Mouse (Mus musculus): ENCODE measurements around the gene Trarg1. TPM values are rescaled to one million over a fixed set of nuclear protein-coding genes. Genes with fewer than 3 reads are reported as not detected.
A peak's percentile ranks its signal among the peaks of the same experiment; 100 is the strongest.
"Not testable (repeated sequence)": the region's sequence is repeated elsewhere in the genome, so short reads cannot be mapped to it uniquely, and the experiment has no call there.

Gene Trarg1
- total RNA-seq (2021): 100 to 1,000 TPM in 1 of 2 experiments, 10 to 100 TPM in 1; 20.9 to 145 TPM
- long read RNA-seq, experiment 1, transcript Trarg1-201 (3 exons, 3,302 nt): major isoform, 74 of 92 reads
- long read RNA-seq, experiment 1, partial matches to known transcripts: 18 of 92 reads
- long read RNA-seq, experiment 1, other reads (novel, unspliced or antisense): 0 of 92 reads
- long read RNA-seq, experiment 2, transcript Trarg1-201 (3 exons, 3,302 nt): major isoform, 7 of 20 reads
- long read RNA-seq, experiment 2, partial matches to known transcripts: 13 of 20 reads
- long read RNA-seq, experiment 2, other reads (novel, unspliced or antisense): 0 of 20 reads

- DNase-seq (ENCODE audit: low spot score in 2 of 2): not testable (repeated sequence)
These were observed at the start of gene Trarg1 for GRCm38 (mm10) chr11:76679508-76679907. TSS of gene Trarg1 (plus strand) at chr11:76679808.

GRCm38 (mm10) chr11:76630023-76630422, 49.6 kb upstream of the Trarg1 start:
- DNase-seq (ENCODE audit: low spot score in 2 of 2): no peak

- DNase-seq (ENCODE audit: low spot score in 2 of 2): no peak
These were observed 49.1 kb upstream of the Trarg1 start for GRCm38 (mm10) chr11:76630487-76630886.

DNA sequence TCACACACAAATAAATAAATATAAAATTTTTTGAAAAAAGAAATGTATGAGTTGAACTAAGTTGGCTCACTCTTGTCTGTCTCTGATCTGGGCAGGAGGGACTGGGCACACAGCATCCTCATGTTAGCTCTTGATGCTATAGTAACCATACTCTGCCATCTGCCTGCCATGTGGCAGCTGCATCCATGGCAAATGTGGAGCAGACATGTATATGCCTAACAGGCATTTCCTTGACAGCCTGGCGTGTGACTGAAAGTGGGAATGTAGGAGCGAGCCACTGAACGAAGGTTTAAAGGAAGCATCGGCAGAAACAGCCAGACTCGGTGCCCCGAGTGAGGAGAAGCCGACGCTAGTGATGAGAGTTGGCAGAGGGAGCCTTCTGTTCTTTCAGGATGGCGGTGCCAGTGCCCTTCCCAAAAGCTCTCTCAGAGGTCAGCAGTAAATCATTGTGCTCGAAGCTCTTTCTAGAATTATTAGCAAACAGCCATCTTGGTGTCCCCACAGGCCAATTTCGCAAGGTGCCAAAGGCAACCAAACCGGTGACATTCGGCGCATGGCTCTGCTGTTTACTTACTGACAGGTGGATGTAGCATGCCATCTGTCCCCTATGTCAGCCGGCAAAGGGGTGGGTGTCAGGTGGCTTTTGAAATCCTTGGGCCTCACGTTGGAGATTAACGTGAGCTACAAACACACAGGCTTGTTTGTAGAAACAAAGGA, 40.2 kb upstream of the Trarg1 start:
- no peak for DNase-seq (ENCODE audit: low spot score in 2 of 2)

DNA sequence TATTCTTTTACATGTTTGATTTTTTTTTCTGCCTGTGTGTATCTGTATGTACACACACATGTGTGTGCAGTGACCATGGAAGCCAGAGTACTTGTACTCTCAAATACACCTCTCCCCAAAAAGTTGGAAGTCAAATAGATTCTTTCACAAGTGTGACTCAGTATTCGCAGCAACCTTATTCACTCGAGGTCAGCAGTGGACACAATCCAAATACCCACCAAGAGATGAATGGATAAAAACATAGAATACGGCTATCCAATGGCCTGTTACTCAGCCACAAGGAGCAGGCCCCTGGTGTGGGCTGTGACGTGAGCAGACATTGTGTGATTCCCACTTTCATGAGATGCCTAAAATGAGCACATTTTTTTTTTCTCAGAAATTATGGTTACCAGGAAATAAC, 39.4 kb upstream of the Trarg1 start:
- DNase-seq (ENCODE audit: low spot score in 2 of 2): no peak

DNA sequence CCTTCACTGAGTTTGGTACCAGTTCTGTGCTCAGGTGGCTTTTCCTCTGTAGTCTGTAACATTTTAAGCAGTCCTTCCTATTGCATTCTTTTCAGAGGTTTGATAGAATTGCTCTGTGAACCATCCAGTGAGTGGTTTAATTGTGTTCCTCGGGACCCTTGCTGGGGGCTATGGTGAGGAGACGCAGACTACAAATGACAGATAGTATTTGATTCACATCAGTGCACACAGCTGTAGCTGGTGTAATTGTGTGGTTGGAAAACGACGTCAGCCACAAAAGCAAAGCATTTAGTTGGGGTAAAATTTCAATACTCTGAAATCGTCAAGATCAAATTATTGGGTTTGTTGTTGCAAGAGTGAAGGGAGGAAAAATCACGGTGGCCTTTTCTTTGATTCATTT, 35.4 kb upstream of the Trarg1 start:
- no peak for DNase-seq (ENCODE audit: low spot score in 2 of 2)

DNA sequence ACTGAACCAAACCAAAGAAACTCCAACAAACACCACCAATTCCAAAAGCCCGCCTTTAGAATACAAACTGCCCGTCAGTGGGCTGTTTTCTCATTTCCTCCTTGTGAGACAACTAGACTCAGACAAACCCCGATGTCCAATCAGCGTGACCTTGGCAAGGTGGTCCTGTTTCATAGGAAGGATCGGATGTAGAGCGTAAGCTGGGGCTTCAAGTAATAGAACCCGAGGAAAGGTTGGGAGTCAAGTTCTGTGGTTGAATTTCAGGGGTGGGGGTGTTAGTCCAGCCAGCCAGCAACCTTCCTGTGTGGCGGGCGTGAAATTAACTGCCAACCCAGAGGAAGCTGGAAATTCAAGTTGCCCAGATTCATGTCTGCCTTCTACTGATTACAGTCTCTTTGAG, 34.6 kb upstream of the Trarg1 start:
- no peak for DNase-seq (ENCODE audit: low spot score in 2 of 2)

DNA sequence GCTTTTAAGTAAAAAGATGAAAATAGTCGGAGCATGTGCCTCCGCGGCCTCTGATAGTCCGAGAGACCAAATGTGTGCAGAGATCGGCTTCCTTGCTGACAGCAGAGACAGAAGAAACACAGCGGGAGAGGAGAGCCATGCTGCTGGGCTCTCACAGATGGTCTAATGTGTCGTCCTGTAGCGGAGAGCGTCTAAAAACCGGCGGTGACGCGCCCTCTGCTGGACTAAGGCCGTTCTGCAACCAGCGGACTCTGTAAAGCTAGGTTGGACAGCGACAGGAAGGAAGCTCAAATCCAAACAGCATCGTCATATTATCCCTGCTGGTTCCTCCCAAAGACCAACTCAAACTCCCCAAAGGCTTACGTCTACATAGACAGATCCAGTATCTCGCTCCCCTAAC, 33.7 kb upstream of the Trarg1 start:
- DNase-seq (ENCODE audit: low spot score in 2 of 2): peak; percentile 91 to 92

DNA sequence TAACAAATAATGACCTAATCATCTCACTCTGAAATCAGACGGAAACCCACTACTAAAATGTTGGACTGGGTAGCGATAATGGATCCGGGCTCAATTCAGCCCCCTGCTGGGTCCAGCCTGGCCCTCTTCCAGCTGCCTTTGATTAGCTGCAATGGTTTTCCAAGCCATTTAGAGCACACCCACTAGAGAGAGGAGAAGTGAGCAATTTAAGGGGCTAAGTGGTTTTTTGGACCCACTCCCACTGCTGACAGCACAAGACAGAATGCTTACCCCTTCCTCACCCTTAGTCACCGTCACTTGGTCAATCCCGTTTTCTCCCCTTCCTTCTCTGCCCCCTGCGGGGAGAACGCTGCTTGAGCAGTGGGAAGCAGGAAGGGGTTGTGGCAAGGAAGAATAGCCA, 32.5 kb upstream of the Trarg1 start:
- DNase-seq (ENCODE audit: low spot score in 2 of 2): no peak

GRCm38 (mm10) chr11:76647500-76647899, 32.1 kb upstream of the Trarg1 start:
- DNase-seq (ENCODE audit: low spot score in 2 of 2): peak; percentile 76 to 77

GRCm38 (mm10) chr11:76650862-76651560, 28.6 kb upstream of the Trarg1 start:
- no peak for DNase-seq (ENCODE audit: low spot score in 2 of 2)

- DNase-seq (ENCODE audit: low spot score in 2 of 2): no peak
These were observed 26.7 kb upstream of the Trarg1 start for GRCm38 (mm10) chr11:76652838-76653334.

DNA sequence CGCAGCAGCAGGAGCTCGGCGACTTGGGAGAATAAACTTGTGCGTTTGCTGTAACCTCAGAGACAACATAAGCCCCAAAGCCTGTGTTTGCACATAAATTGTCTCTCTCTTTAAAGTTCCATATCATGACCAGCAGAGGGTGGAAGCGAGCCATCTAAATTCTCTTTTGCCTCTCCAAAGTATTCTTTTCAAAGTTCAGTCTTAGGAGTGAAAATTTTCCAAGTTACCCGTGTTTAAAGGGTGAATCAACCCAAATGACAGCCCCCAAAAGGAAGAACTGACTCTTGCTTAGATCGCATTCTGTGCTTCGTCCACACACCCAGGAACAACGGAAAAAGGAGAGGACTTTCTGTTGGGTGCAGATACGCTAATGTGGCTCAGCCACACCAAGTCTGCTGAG, 24.5 kb upstream of the Trarg1 start:
- DNase-seq (ENCODE audit: low spot score in 2 of 2): peak in 1 of 2 experiments; percentile 28

DNA sequence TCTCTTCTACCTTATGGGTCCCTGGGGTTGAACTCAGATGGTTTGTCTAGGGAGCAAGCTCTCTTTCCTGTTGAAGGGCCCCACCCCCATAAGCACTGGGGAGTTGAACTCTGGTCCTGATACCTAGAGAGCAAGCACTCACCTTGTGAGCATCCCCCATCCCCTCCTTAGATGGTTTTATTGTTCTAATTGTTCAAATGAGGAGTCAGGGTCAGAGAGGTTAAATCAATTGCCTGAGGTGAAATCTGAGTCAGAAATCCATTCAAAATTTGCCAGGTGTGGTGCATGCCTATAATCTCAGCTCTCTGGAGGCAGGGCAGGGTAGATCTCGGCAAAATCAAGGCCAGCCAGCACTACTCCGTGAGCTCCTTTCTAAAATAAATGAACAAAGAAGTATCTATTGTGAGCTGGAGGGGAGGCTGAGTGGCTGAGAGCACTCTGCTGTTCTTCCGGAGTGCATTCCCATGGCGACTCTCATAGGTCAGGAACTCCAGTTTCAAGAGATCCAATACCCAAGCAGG, 22.1 kb upstream of the Trarg1 start:
- no peak for DNase-seq (ENCODE audit: low spot score in 2 of 2)

DNA sequence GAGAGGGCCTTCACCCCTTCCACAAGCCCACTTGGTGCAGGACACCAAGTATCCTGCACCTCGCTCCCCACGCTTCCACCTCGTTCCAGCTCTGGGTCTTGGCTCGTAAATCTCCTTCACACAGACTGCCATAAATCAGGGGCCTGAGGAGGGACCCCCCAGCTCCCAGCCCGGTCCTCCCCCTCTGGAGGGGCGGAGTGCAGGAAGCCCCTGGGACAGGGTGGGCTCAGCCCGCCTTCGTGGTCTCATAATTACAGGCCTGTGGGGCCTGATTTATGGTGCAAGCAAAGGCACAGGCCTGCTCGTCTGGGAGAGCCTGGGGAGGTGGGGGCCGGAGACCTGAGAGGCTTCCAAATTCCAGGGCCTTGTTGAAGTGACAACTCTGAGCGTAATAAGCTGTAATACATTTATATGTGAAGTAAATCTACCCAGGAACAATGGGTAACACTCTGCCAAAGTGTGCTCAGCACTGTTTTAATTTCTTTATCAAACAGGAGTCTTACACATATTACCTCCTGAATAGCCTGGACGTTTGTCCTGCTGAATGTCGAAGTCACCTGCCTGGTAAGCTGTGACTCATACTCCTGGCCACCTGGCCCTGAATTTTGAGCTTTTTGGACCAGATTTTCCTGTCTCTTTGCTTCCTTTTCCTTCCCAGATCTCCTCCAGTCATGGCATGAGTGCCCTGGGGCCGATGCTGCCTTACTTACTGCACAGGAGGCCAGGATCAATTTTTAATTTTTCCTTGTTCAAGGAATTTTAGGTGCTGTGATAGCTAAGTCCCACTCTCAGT, 20.3 kb upstream of the Trarg1 start:
- no peak for DNase-seq (ENCODE audit: low spot score in 2 of 2)

DNA sequence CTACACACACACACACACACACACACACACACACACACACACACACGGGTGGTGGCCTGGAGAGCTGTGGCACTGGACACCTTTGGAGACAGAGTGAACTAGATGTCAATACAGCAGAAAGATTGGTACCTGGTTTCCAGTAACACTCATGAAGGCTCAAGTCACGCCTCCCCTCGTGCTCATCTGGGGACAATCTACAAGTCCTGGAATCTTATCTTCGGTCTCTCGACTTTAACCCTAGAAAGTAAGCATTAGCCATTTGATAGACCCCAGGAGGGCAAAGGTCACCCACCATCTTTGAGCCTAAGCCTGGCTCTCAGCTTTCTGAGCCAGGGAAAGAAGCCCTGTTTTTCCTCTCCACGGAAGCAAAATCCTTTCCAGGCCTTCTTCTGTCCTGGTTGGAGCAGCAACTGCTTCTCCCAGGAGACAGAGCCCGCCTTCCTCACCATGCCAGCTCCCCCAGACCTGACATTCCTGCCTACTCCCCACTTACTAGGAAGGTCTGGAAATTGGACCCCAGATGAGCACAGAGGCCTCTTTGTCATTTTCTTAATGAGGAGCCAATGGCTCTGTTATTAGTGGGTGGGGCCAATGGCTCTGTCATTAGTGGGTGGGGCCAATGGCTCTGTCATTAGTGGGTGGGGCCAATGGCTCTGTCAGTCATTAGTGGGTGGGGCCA, 17.7 kb upstream of the Trarg1 start:
- no peak for DNase-seq (ENCODE audit: low spot score in 2 of 2)

GRCm38 (mm10) chr11:76666002-76666649, 13.5 kb upstream of the Trarg1 start:
- no peak for DNase-seq (ENCODE audit: low spot score in 2 of 2)

DNA sequence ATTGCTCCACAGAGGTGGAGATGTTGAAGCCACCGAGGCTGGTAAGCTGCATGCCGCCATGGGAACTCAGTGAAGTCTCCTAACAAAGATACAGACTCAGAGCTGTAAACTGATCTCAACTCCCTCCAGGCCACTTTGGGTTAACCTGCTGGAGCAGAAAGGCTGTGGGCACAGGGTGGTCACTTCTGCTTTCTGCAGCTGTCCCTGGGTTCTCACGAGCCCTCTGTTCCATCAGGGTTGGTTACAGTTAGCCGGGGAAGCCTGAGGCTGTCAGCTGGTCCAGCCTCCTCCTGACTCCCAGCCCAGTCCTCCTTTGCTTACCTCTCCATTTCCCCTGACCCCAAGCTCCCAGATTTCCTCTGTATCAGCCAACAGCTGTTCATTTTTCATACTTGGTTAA, 11.8 kb upstream of the Trarg1 start:
- no peak for DNase-seq (ENCODE audit: low spot score in 2 of 2)

GRCm38 (mm10) chr11:76671871-76672475, 7.6 kb upstream of the Trarg1 start, which contains the start of gene Bhlha9:
TSS of gene Bhlha9 (plus strand) at chr11:76672470.
- DNase-seq (ENCODE audit: low spot score in 2 of 2): no peak
